Mouse (Mus musculus): ENCODE measurements around the gene Gm49425. TPM values are rescaled to one million over a fixed set of nuclear protein-coding genes. Genes with fewer than 3 reads are reported as not detected.

Gm49425 gene
- total RNA-seq, 2 experiments from 2014 or later, result not detected

DNA sequence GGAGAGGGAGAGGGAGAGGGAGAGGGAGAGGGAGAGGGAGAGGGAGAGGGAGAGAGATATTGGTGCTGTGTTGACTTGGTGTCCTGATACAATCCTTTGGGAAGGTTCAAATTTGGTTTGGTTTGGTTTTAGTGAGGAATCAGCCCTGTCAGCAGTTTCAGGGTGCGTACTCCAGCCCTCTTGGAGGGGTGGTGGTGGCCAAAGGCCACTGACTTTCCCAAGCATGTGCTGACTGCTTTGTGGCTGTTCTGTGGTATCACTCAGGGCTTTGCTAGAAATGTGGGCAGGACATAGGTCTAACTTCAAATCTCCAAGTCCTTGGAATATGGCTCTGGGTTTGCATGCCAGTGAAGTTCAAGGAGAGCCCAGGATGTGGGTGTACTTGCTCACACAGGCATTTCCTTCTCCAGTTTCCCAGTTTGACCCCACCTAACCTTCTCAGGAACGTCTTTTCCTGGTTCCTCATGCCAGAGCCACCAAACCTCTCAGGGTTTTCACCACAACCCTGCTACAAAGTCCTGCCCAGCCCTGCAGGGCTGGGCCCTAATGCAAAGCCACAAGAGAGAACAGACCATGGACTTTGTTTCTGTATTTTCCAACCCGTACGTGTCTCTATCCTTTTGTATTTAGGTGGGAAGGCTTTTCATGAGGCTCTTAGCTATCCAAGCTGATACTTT lies 5.6 kb upstream of the Gm49425 start:
- TF ChIP-seq CTCF (IDR thresholded peaks at IDR 0.05), result no peak
- intact Hi-C loops (cut with DNase I), result no loop called here
- no peak overlapping the region for H3K4me3 ChIP-seq
- no peak overlapping the region for H3K27ac ChIP-seq
- no peak for DNase-seq

DNA sequence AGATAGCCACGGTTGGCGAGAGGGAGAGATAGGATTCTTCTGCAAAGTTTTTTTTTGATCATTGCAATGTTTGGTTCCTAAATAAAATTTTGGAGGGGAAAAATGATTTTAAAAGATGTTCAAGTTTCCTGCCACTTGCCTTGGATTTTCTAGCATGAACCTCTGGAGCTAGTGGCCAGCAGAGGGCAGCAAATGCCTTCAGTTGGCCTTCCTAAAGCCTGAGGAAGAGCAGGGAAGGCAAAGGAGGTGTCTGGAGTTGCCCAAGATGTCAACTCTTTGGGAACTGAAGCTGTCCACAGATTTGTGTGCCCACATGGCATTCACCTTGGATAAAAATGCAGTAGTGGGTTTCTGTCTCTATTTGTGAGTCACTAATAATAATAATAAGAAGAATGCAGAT lies 2.7 kb upstream of the Gm49425 start:
- intact Hi-C loops (cut with DNase I), result loop anchor here (1.0 to 2.0 kb wide), 4 partner anchors 179 to 545 kb away; no protein-coding TSS in a partner anchor
- peak; percentile 83 for DNase-seq
- peak; percentile 93 for TF ChIP-seq CTCF (IDR thresholded peaks at IDR 0.05)
- no peak overlapping the region for H3K4me3 ChIP-seq
- no peak overlapping the region for H3K27ac ChIP-seq

GRCm38 (mm10) chr15:101508247-101508646 lies 8.8 kb downstream of the Gm49425 start:
- Histone ChIP-seq H3K27ac (no peak overlapping the region), H3K4me3 (no peak overlapping the region)
- TF ChIP-seq CTCF (IDR thresholded peaks at IDR 0.05), result no peak
- intact Hi-C loops (cut with DNase I), result no loop called here
- DNase-seq, result no peak

GRCm38 (mm10) chr15:101506896-101507758 lies 9.9 kb downstream of the Gm49425 start:
- intact Hi-C loops (cut with DNase I), result no loop called here
- TF ChIP-seq CTCF (IDR thresholded peaks at IDR 0.05), result no peak
- Histone ChIP-seq H3K27ac (no peak overlapping the region), H3K4me3 (no peak overlapping the region)
- DNase-seq, result no peak

GRCm38 (mm10) chr15:101497181-101497580 lies 19.9 kb downstream of the Gm49425 start:
- intact Hi-C loops (cut with DNase I), result loop anchor here (2.0 kb wide), 1 partner anchor 158 kb away; no protein-coding TSS in a partner anchor
- Histone ChIP-seq H3K4me3 (no peak overlapping the region), H3K27ac (no peak overlapping the region)
- DNase-seq, result peak; percentile 42
- peak; percentile 62 for TF ChIP-seq CTCF (IDR thresholded peaks at IDR 0.05)

GRCm38 (mm10) chr15:101495266-101495665 lies 21.8 kb downstream of the Gm49425 start:
- intact Hi-C loops (cut with DNase I), result no loop called here
- DNase-seq, result no peak
- TF ChIP-seq CTCF (IDR thresholded peaks at IDR 0.05), result no peak
- H3K4me3 ChIP-seq, result no peak overlapping the region
- H3K27ac ChIP-seq, result no peak overlapping the region

GRCm38 (mm10) chr15:101494203-101494602 lies 22.9 kb downstream of the Gm49425 start:
- H3K27ac ChIP-seq, result no peak overlapping the region
- intact Hi-C loops (cut with DNase I), result no loop called here
- no peak for TF ChIP-seq CTCF (IDR thresholded peaks at IDR 0.05)
- no peak for DNase-seq
- no peak overlapping the region for H3K4me3 ChIP-seq

DNA sequence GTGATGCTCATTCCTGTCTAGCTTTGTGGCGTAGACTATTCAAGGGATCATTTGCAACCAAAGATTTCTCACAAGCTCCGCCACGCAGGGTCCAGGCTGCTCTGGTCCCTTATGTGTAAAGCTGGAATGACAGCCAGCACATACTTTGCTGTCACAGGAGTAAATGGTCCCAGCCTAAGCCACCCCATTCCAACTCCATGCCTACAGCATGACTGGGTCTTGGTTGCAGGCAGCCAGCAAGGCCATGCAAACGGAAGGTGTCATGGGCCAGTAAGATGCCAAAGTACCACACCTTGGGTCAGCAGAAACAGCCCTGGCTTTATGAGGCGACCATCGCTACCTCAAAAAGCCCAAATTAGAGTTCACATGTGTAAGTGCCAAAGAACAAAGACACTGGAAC lies 23.3 kb downstream of the Gm49425 start:
- Histone ChIP-seq H3K4me3 (no peak overlapping the region), H3K27ac (no peak overlapping the region)
- no peak for DNase-seq
- no peak for TF ChIP-seq CTCF (IDR thresholded peaks at IDR 0.05)
- intact Hi-C loops (cut with DNase I), result no loop called here

- no peak overlapping the region for H3K27ac ChIP-seq
- H3K4me3 ChIP-seq, result no peak overlapping the region
- no peak for TF ChIP-seq CTCF (IDR thresholded peaks at IDR 0.05)
- intact Hi-C loops (cut with DNase I), result no loop called here
- DNase-seq, result no peak
Observed at GRCm38 (mm10) chr15:101492718-101493117, 24.3 kb downstream of the Gm49425 start.

DNA sequence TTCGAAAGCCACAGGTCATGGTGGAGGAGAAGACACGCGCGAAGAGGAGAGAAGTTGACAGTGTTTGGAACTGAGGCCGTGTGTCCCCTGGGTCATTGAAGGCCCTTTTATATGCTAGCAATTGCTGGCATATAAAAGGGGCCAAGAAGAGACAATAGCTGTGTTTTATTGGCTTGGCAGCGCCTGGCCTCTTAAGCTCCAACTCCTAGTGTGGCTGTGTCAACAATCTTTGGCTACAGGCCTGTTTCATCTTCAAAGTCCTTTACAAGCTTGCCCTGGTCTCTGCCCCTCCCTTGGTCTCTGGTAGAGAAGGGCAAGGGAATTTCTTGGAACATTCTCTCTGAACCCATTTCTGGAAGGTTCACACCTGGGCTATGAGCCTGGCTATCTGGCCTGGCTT lies 25.6 kb downstream of the Gm49425 start, which contains the start of gene Krt83:
Gene Krt83 (minus strand): TSS at position 82 of the 400 bp plus-strand sequence.
- Histone ChIP-seq H3K4me3 (no peak within 1 kb of the TSS), H3K27ac (no peak within 1 kb of the TSS)
- no peak for DNase-seq
- intact Hi-C loops (cut with DNase I), result no loop called here
- TF ChIP-seq CTCF (IDR thresholded peaks at IDR 0.05), result no peak

GRCm38 (mm10) chr15:101485911-101486635 lies 31.0 kb downstream of the Gm49425 start:
- TF ChIP-seq CTCF (IDR thresholded peaks at IDR 0.05), result no peak
- H3K27ac ChIP-seq, result no peak overlapping the region
- no peak for DNase-seq
- no peak overlapping the region for H3K4me3 ChIP-seq
- intact Hi-C loops (cut with DNase I), result no loop called here

GRCm38 (mm10) chr15:101484939-101485338 lies 32.1 kb downstream of the Gm49425 start:
- intact Hi-C loops (cut with DNase I), result no loop called here
- no peak overlapping the region for H3K27ac ChIP-seq
- H3K4me3 ChIP-seq, result no peak overlapping the region
- no peak for DNase-seq
- TF ChIP-seq CTCF (IDR thresholded peaks at IDR 0.05), result no peak

GRCm38 (mm10) chr15:101483646-101484045 lies 33.4 kb downstream of the Gm49425 start:
- no peak for TF ChIP-seq CTCF (IDR thresholded peaks at IDR 0.05)
- intact Hi-C loops (cut with DNase I), result no loop called here
- no peak for DNase-seq
- Histone ChIP-seq H3K4me3 (no peak overlapping the region), H3K27ac (no peak overlapping the region)
